Mouse (Mus musculus): ENCODE measurements around the gene Qrfp. TPM values are rescaled to one million over a fixed set of nuclear protein-coding genes. Genes with fewer than 3 reads are reported as not detected.

Gene Qrfp
- 0.12 and 0.16 TPM in 2 replicates for polyA plus RNA-seq (2012; rRNA removed)
- 0.30 TPM in 2 replicates for polyA plus RNA-seq (2014; fragmentation: Nextera tagmentation; extraction: Ambion mirVana)

DNA sequence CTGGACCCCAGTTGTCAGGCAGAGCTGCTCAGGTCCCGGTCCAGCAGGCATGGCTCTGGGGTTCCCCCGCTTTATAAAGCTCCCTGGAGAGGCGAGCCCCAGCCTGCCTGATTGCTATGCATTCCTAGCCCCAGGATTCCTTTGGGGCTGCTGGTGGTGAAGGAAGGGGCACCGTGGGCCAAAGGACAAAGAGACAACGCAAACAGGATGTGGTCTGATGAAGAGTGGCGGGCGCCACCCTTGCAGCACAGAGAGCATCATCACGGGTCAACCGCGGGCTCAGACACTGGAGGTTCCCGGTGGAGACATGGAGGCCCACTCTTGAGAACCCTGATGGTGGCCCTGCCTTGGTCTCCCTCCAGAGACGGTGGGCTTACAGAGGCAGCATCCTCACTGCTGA is at the start of gene Qrfp:
Gene Qrfp, minus strand, starts transcription at position 137 of the 400 bp plus-strand sequence.
- TF ChIP-seq POLR2A (IDR thresholded peaks at IDR 0.05; ENCODE audit: borderline replicate concordance, extremely low read depth, insufficient read depth, insufficient read length), result no peak

DNA sequence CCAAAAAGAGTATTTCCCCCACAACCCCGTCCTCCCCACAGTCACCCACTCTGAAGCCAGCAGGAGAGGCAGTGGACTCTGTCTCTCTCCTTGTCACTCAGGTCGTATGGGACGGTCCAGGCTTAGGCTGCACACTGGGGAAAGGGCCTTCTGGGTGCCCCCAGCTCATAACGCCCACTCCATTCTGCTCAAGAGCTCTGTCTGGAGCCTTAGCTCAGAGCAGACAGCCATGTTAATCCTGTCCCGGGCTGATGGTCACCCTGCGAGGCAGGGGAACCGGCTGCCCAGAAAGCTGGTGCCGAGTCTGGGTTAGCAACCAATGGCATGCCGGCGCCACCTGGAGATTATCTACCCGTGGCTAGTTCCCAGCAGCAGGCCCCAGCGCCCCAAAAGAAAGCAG is 48.1 kb upstream of the Qrfp start:
- H3K27ac ChIP-seq (replicated peaks; ENCODE audit: low read depth, low read length), result no peak overlapping the region
- no peak for DNase-seq (ENCODE audit: low spot score)
- no peak overlapping the region for H3K9ac ChIP-seq (ENCODE audit: low read depth, low read length, severe bottlenecking)
- no peak overlapping the region for H3K4me2 ChIP-seq (replicated peaks; ENCODE audit: low read depth, low read length, severe bottlenecking)
- 24% methylated on average over 12 of the region's 12 CpGs for WGBS
- TF ChIP-seq POLR2A (IDR thresholded peaks at IDR 0.05; ENCODE audit: borderline replicate concordance, extremely low read depth, insufficient read depth, insufficient read length), result no peak
- H3K4me1 ChIP-seq (ENCODE audit: control insufficient read depth, insufficient read depth, low read length), result peaks cover 15% of the 10 kb centered on the region
- H3K36me3 ChIP-seq (ENCODE audit: control insufficient read depth, insufficient read depth, low read length), result no peaks in the 10 kb centered on the region
- no peaks in the 10 kb centered on the region for H3K27me3 ChIP-seq (ENCODE audit: control insufficient read depth, insufficient read depth, low read length)
- ATAC-seq (ENCODE audit: low FRiP score, low read depth), result no peak
- no peak overlapping the region for H3K4me3 ChIP-seq (replicated peaks; ENCODE audit: low read length)
- H3K9me3 ChIP-seq (ENCODE audit: control insufficient read depth, low read length), result no peaks in the 10 kb centered on the region

More for the DNA sequence above, at the start of gene Qrfp:
- no peaks in the 10 kb centered on the region for H3K9me3 ChIP-seq (ENCODE audit: control insufficient read depth, low read length)
- no peak within 1 kb of the TSS for H3K4me2 ChIP-seq (replicated peaks; ENCODE audit: low read depth, low read length, severe bottlenecking)
- 0 out of 2 replicates have a peak within 1 kb of the TSS, but pooled peaks have one; percentile 22 for H3K9ac ChIP-seq (ENCODE audit: low read depth, low read length, severe bottlenecking)
- 62% methylated on average over 12 of the region's 12 CpGs for WGBS
- no peak for DNase-seq (ENCODE audit: low spot score)
- peaks cover 12% of the 10 kb centered on the region for H3K4me1 ChIP-seq (ENCODE audit: control insufficient read depth, insufficient read depth, low read length)
- no peaks in the 10 kb centered on the region; the same call in 1 of the 2 replicates for H3K36me3 ChIP-seq (ENCODE audit: control insufficient read depth, insufficient read depth, low read length)
- no peak for ATAC-seq (ENCODE audit: low FRiP score, low read depth)
- H3K4me3 ChIP-seq (replicated peaks; ENCODE audit: low read length), result no peak within 1 kb of the TSS
- no peak within 1 kb of the TSS for H3K27ac ChIP-seq (replicated peaks; ENCODE audit: low read depth, low read length)
- no peaks in the 10 kb centered on the region for H3K27me3 ChIP-seq (ENCODE audit: control insufficient read depth, insufficient read depth, low read length)

DNA sequence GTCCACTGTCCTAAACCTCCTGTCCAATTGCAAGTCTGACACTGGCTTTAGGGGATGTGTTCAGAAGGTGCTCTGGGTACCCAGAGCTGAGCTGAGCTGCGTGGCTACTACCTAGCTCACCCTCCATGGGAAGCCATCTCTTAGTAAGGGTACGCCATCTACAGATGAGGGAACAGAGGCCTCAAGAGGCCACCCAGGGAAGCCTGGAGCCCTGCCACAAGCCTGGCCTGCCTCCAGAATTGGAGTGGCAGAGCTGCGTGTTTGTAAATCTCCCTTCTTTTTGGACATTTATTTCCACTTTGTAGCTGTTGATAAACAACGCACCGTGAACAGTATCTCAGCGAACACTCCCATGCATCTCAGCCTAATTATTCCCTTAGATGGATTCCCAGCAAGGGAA is 46.8 kb upstream of the Qrfp start:
- H3K27ac ChIP-seq (replicated peaks; ENCODE audit: low read depth, low read length), result no peak overlapping the region
- no peaks in the 10 kb centered on the region for H3K36me3 ChIP-seq (ENCODE audit: control insufficient read depth, insufficient read depth, low read length)
- no peak overlapping the region for H3K9ac ChIP-seq (ENCODE audit: low read depth, low read length, severe bottlenecking)
- ATAC-seq (ENCODE audit: low FRiP score, low read depth) (no peak), DNase-seq (ENCODE audit: low spot score) (no peak)
- TF ChIP-seq POLR2A (IDR thresholded peaks at IDR 0.05; ENCODE audit: borderline replicate concordance, extremely low read depth, insufficient read depth, insufficient read length), result no peak
- peaks cover 15% of the 10 kb centered on the region for H3K4me1 ChIP-seq (ENCODE audit: control insufficient read depth, insufficient read depth, low read length)
- no peaks in the 10 kb centered on the region for H3K27me3 ChIP-seq (ENCODE audit: control insufficient read depth, insufficient read depth, low read length)
- 72% methylated on average over 6 of the region's 6 CpGs for WGBS
- no peak overlapping the region for H3K4me2 ChIP-seq (replicated peaks; ENCODE audit: low read depth, low read length, severe bottlenecking)
- no peaks in the 10 kb centered on the region for H3K9me3 ChIP-seq (ENCODE audit: control insufficient read depth, low read length)
- H3K4me3 ChIP-seq (replicated peaks; ENCODE audit: low read length), result no peak overlapping the region

DNA sequence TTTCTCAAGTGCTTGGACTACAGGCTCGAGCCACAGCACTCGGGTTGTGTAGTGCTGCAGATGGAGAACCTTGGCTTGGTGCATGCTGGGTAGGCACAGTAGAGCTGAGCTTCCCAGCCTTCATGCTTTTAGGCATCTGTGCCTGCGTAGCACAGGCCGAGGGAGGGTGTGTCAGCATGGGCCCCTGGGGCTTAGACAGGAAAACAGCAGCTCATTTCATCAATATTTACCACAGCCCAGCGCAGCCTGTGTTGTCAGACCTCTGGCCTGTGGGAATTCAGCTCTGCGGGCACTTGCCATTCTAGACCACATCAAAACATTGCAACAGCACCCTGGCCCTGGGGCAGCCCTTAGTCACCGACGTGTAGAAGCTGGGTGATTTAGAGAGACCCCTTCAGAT is 45.6 kb upstream of the Qrfp start:
- Histone ChIP-seq H3K4me3 (replicated peaks; ENCODE audit: low read length) (no peak overlapping the region), H3K27ac (replicated peaks; ENCODE audit: low read depth, low read length) (no peak overlapping the region), H3K27me3 (ENCODE audit: control insufficient read depth, insufficient read depth, low read length) (no peaks in the 10 kb centered on the region), H3K4me2 (replicated peaks; ENCODE audit: low read depth, low read length, severe bottlenecking) (no peak overlapping the region), H3K36me3 (ENCODE audit: control insufficient read depth, insufficient read depth, low read length) (no peaks in the 10 kb centered on the region), H3K9ac (ENCODE audit: low read depth, low read length, severe bottlenecking) (no peak overlapping the region), H3K9me3 (ENCODE audit: control insufficient read depth, low read length) (no peaks in the 10 kb centered on the region), H3K4me1 (ENCODE audit: control insufficient read depth, insufficient read depth, low read length) (peaks cover 15% of the 10 kb centered on the region)
- no peak for DNase-seq (ENCODE audit: low spot score)
- no peak for ATAC-seq (ENCODE audit: low FRiP score, low read depth)
- 69% methylated on average over 8 of the region's 8 CpGs for WGBS
- no peak for TF ChIP-seq POLR2A (IDR thresholded peaks at IDR 0.05; ENCODE audit: borderline replicate concordance, extremely low read depth, insufficient read depth, insufficient read length)

DNA sequence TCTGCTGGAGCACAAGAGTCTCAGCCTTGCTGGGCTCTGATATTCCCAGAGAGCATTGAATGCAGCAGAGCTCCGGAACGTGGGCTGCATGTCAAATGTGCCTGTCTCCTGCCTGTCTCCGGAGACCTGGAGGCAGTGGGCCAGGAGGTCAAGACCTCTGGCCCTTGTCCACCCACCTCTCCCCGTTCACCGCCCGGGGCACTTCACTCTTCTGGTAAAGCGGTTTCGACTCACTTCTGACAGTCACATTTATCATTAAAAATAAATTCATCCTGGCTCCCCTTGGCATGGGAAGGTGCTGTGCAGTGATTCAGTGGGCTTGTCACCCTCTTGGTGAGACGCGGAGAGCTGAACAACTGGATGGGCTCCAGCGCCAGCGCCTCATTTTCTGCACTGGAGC is 39.8 kb upstream of the Qrfp start:
- peaks cover 22% of the 10 kb centered on the region for H3K27me3 ChIP-seq (ENCODE audit: control insufficient read depth, insufficient read depth, low read length)
- H3K4me2 ChIP-seq (replicated peaks; ENCODE audit: low read depth, low read length, severe bottlenecking), result no peak overlapping the region
- no peak for ATAC-seq (ENCODE audit: low FRiP score, low read depth)
- no peak overlapping the region for H3K4me3 ChIP-seq (replicated peaks; ENCODE audit: low read length)
- DNase-seq (ENCODE audit: low spot score), result no peak
- WGBS, result 42% methylated on average over 12 of the region's 12 CpGs
- no peak for TF ChIP-seq POLR2A (IDR thresholded peaks at IDR 0.05; ENCODE audit: borderline replicate concordance, extremely low read depth, insufficient read depth, insufficient read length)
- H3K9me3 ChIP-seq (ENCODE audit: control insufficient read depth, low read length), result no peaks in the 10 kb centered on the region
- no peaks in the 10 kb centered on the region for H3K36me3 ChIP-seq (ENCODE audit: control insufficient read depth, insufficient read depth, low read length)
- H3K27ac ChIP-seq (replicated peaks; ENCODE audit: low read depth, low read length), result no peak overlapping the region
- peaks cover 14% of the 10 kb centered on the region for H3K4me1 ChIP-seq (ENCODE audit: control insufficient read depth, insufficient read depth, low read length)
- no peak overlapping the region for H3K9ac ChIP-seq (ENCODE audit: low read depth, low read length, severe bottlenecking)

DNA sequence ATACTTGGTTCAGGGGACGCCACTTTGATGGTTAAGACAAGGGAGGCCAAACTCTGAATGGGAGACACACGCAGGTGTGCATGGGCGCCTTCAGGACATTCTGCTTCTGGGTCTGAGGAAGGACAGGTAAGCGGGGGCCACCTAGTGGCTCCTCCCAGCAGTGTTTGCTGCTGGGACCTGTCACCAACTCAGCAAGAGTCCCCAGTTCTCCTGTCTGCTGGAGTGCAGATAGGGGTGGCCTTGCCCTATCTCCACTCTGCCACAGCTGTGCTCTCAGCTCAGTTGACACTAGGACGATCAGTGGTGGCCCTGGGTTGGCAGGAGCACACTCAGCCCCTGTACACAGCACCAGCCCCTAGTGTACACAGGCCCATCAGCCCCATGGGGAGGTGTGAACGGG is 37.5 kb upstream of the Qrfp start:
- no peak for ATAC-seq (ENCODE audit: low FRiP score, low read depth)
- peaks cover 14% of the 10 kb centered on the region for H3K4me1 ChIP-seq (ENCODE audit: control insufficient read depth, insufficient read depth, low read length)
- no peak overlapping the region for H3K4me2 ChIP-seq (replicated peaks; ENCODE audit: low read depth, low read length, severe bottlenecking)
- no peaks in the 10 kb centered on the region for H3K36me3 ChIP-seq (ENCODE audit: control insufficient read depth, insufficient read depth, low read length)
- H3K9ac ChIP-seq (ENCODE audit: low read depth, low read length, severe bottlenecking), result no peak overlapping the region
- TF ChIP-seq POLR2A (IDR thresholded peaks at IDR 0.05; ENCODE audit: borderline replicate concordance, extremely low read depth, insufficient read depth, insufficient read length), result no peak
- no peak overlapping the region for H3K27ac ChIP-seq (replicated peaks; ENCODE audit: low read depth, low read length)
- 15% methylated on average over 6 of the region's 6 CpGs for whole genome bisulfite sequencing
- no peak overlapping the region for H3K4me3 ChIP-seq (replicated peaks; ENCODE audit: low read length)
- H3K27me3 ChIP-seq (ENCODE audit: control insufficient read depth, insufficient read depth, low read length), result peaks cover 39% of the 10 kb centered on the region
- H3K9me3 ChIP-seq (ENCODE audit: control insufficient read depth, low read length), result no peaks in the 10 kb centered on the region
- peak; percentile 27 for DNase-seq (ENCODE audit: low spot score)
